ENCODE assay signal across 23 mouse cellular contexts in the genomic region with DNA sequence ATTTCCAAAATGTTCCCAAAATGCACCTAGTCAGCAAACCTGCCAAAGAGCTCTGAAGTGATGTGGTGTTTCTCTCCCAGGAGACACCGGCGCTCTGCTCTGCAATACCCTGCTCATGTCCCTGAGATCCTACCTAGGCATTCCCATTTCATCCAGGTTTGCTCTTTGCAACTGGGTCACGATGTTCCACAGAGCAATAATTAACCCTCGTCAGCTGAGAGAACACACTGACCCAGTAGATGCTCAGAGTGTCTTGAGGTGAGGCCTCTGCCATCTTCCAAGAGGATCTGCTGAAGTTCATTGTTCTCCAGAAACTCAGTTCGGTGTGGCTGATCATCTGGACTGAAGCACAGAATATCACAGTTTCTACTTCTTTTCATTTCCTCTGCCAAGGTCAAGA. TPM values are rescaled to one million over a fixed set of nuclear protein-coding genes. Genes with fewer than 3 reads are reported as not detected.
"Had no signal": no experiment of that assay in that cellular context is flagged by ENCODE, and none has a peak within 500 bp of the region (broad histone marks: within the 10 kb centered on the region; RNA-seq: fewer than 3 reads in every experiment).

No protein-coding gene starts in this region.

- H3K9ac ChIP-seq: limb, embryonic 12.5 days; limb, embryonic 15.5 days; liver, embryonic 13.5 days had no signal

- DNase-seq: kidney, postnatal 14 days; left cerebral cortex, postnatal 4 days; liver, embryonic 13.5 days; lung, adult 2 months; lung, postnatal 14 days; lung, postnatal 4 days; midbrain, embryonic 14.5 days; thymus, adult 18-20 months; thymus, postnatal 36 days had no signal

- H3K27ac ChIP-seq: limb, embryonic 12.5 days; limb, embryonic 15.5 days; liver, embryonic 13.5 days had no signal

- H3K4me1 ChIP-seq: limb, embryonic 12.5 days; limb, embryonic 15.5 days; liver, embryonic 13.5 days had no signal

- ATAC-seq: inflammation-experienced regulatory T-cells, adult 6 months; intestine, embryonic 16.5 days had no signal

- H3K36me3 ChIP-seq: limb, embryonic 12.5 days; limb, embryonic 15.5 days; liver, embryonic 13.5 days had no signal

- H3K27me3 ChIP-seq: limb, embryonic 12.5 days; limb, embryonic 15.5 days; liver, embryonic 13.5 days had no signal

- H3K9me3 ChIP-seq: limb, embryonic 12.5 days; limb, embryonic 15.5 days; liver, embryonic 13.5 days had no signal

- H3K4me2 ChIP-seq: limb, embryonic 12.5 days; limb, embryonic 15.5 days; liver, embryonic 13.5 days; midbrain, embryonic 11.5 days had no signal

- H3K4me3 ChIP-seq: limb, embryonic 12.5 days; limb, embryonic 15.5 days; liver, embryonic 13.5 days had no signal

RNA-seq across cellular contexts. Expression of a gene that starts 12.9 kb away (rescaled TPM):
- total RNA-seq: megakaryocyte progenitor cell, adult 5-6 weeks; megakaryocyte-erythroid progenitor cell, adult 5-6 weeks had no signal
- polyA plus RNA-seq: inflammation-experienced regulatory T-cells, adult 6 months had no signal

RNA-seq across cellular contexts. Expression of a gene that starts 16.1 kb away (rescaled TPM):
- total RNA-seq: megakaryocyte progenitor cell, adult 5-6 weeks; megakaryocyte-erythroid progenitor cell, adult 5-6 weeks had no signal
- polyA plus RNA-seq: inflammation-experienced regulatory T-cells, adult 6 months; intestine, embryonic 16.5 days; limb, embryonic 15.5 days; liver, embryonic 13.5 days; liver, embryonic 16.5 days; lung, embryonic 16.5 days; midbrain, embryonic 11.5 days; midbrain, embryonic 14.5 days; midbrain, postnatal 0 days; neural tube, embryonic 11.5 days; neural tube, embryonic 14.5 days; spleen, adult 2 months; stomach, embryonic 16.5 days had no signal
